8 mouse cellular contexts compared by ENCODE assay signal in genomic region chr6:48397336-48397735, GRCm38 (mm10). TPM values are rescaled to one million over a fixed set of nuclear protein-coding genes. Genes with fewer than 3 reads are reported as not detected.
A peak's percentile ranks its signal among the peaks of the same experiment; 100 is the strongest.
DNase-seq lines count a peak whose midpoint lies in the region; ATAC-seq and TF ChIP-seq lines count a peak whose summit lies in the region.

No protein-coding gene starts in this region.

- no peaks in the 10 kb centered on the region; the same call in 1 of the 2 replicates for H3K36me3 ChIP-seq in testis, adult 2 months (ENCODE audit: control insufficient read depth, insufficient read depth, low read length)
- 0 out of 2 replicates have a peak, but pooled peaks cover 3% of the 10 kb centered on the region for H3K36me3 ChIP-seq in heart, embryonic 14.5 days (ENCODE audit: control insufficient read depth, insufficient read depth, low read length)
- no peaks in the 10 kb centered on the region for H3K36me3 ChIP-seq in liver, embryonic 11.5 days (ENCODE audit: control insufficient read depth, insufficient read depth, low read length)
- H3K36me3 ChIP-seq in stomach, postnatal 0 days (ENCODE audit: control insufficient read depth, insufficient read depth, low read length): no peaks in the 10 kb centered on the region

- peak overlapping the region; percentile 77 for H3K4me2 ChIP-seq in heart, embryonic 14.5 days (ENCODE audit: low read length)
- H3K4me2 ChIP-seq in liver, embryonic 11.5 days: no peak overlapping the region
- no peak overlapping the region for H3K4me2 ChIP-seq in stomach, postnatal 0 days (replicated peaks; ENCODE audit: low read depth)

- peaks cover 7% of the 10 kb centered on the region for H3K4me1 ChIP-seq in testis, adult 2 months (ENCODE audit: control insufficient read depth, insufficient read depth, low read length)
- peaks cover 13 to 37% of the 10 kb centered on the region in 2 experiments for H3K4me1 ChIP-seq in heart, embryonic 14.5 days (ENCODE audit: control insufficient read depth in 2 of 2, insufficient read depth in 2 of 2, low read length in 2 of 2)
- peaks cover 8% of the 10 kb centered on the region for H3K4me1 ChIP-seq in liver, embryonic 11.5 days (replicated peaks; ENCODE audit: control insufficient read depth, insufficient read depth, low read length)
- peaks cover 7% of the 10 kb centered on the region; the same call in 1 of the 2 replicates for H3K4me1 ChIP-seq in stomach, postnatal 0 days (replicated peaks; ENCODE audit: control insufficient read depth, insufficient read depth)

- H3K9me3 ChIP-seq in heart, embryonic 14.5 days (ENCODE audit: control insufficient read depth, low read length): no peaks in the 10 kb centered on the region
- H3K9me3 ChIP-seq in liver, embryonic 11.5 days (ENCODE audit: control insufficient read depth, low read length): no peaks in the 10 kb centered on the region
- no peaks in the 10 kb centered on the region for H3K9me3 ChIP-seq in stomach, postnatal 0 days (ENCODE audit: control insufficient read depth, low read length)

- no peak for TF ChIP-seq EP300 in stomach, postnatal 0 days (optimal IDR thresholded peaks at IDR 0.05)

- WGBS in heart, embryonic 14.5 days: 20% methylated on average over 4 of the region's 4 CpGs
- 57% methylated on average over 4 of the region's 4 CpGs for WGBS in liver, embryonic 11.5 days
- WGBS in stomach, postnatal 0 days: 65% methylated on average over 4 of the region's 4 CpGs

- no peaks in the 10 kb centered on the region for H3K27me3 ChIP-seq in testis, adult 2 months (ENCODE audit: control insufficient read depth, insufficient read depth, low read length)
- H3K27me3 ChIP-seq in heart, embryonic 14.5 days (ENCODE audit: control insufficient read depth, insufficient read depth, low read length): no peaks in the 10 kb centered on the region
- H3K27me3 ChIP-seq in liver, embryonic 11.5 days (replicated peaks; ENCODE audit: control insufficient read depth, insufficient read depth, low read length): no peaks in the 10 kb centered on the region
- H3K27me3 ChIP-seq in stomach, postnatal 0 days (ENCODE audit: control insufficient read depth, insufficient read depth, low read length): no peaks in the 10 kb centered on the region

- no peak for TF ChIP-seq POLR2A in testis, adult 2 months (IDR thresholded peaks at IDR 0.05; ENCODE audit: control insufficient read depth, low read depth, low read length)

- peak overlapping the region; percentile 34; the same call in 1 of the 2 replicates for H3K27ac ChIP-seq in testis, adult 2 months (ENCODE audit: control insufficient read depth, insufficient read depth, low read depth, low read length)
- peak overlapping the region; percentile 84 to 85 for H3K27ac ChIP-seq in heart, embryonic 14.5 days (replicated peaks in 1 of 2; ENCODE audit: control insufficient read depth in 1 of 2, insufficient read depth in 1 of 2, low read depth in 2 of 2, low read length in 2 of 2)
- no peak overlapping the region for H3K27ac ChIP-seq in liver, embryonic 11.5 days (ENCODE audit: low read depth, low read length)
- H3K27ac ChIP-seq in stomach, postnatal 0 days (replicated peaks): no peak overlapping the region

- H3K9ac ChIP-seq in heart, embryonic 14.5 days (ENCODE audit: low read length): peak overlapping the region; percentile 88; the same call in 1 of the 2 replicates
- H3K9ac ChIP-seq in liver, embryonic 11.5 days (ENCODE audit: low read depth, low read length): no peak overlapping the region
- no peak overlapping the region for H3K9ac ChIP-seq in stomach, postnatal 0 days (ENCODE audit: low read length)

- no peak for TF ChIP-seq CTCF in testis, adult 2 months (IDR thresholded peaks at IDR 0.05; ENCODE audit: control insufficient read depth, insufficient read depth, insufficient replicate concordance, low read depth, low read length)
- peak; percentile 55 for TF ChIP-seq CTCF in stomach, postnatal 0 days (IDR thresholded peaks at IDR 0.05; ENCODE audit: low read depth)

- DNase-seq in adrenal gland, adult 2 months: peak; percentile 70
- DNase-seq in adrenal gland, postnatal 25 days: no peak
- DNase-seq in testis, postnatal 10 days (ENCODE audit: low spot score): no peak
- DNase-seq in liver, embryonic 11.5 days (ENCODE audit: low spot score): no peak
- DNase-seq in stomach, postnatal 0 days (ENCODE audit: low spot score): peak; percentile 16

- peak overlapping the region; percentile 93 for H3K4me3 ChIP-seq in testis, adult 2 months (ENCODE audit: control insufficient read depth, low read depth, low read length)
- H3K4me3 ChIP-seq in heart, embryonic 14.5 days (ENCODE audit: control insufficient read depth in 1 of 2, insufficient read depth in 1 of 2, low read depth in 1 of 2, low read length in 2 of 2): peak overlapping the region in 1 of 2 experiments; percentile 74; a peak in 1 of 4 replicates
- no peak overlapping the region for H3K4me3 ChIP-seq in liver, embryonic 11.5 days (ENCODE audit: low read depth, low read length)
- no peak overlapping the region for H3K4me3 ChIP-seq in stomach, postnatal 0 days (ENCODE audit: low read depth, low read length)

- ATAC-seq in heart, embryonic 14.5 days (ENCODE audit: insufficient number of reproducible peaks, insufficient read depth, low FRiP score, low read depth): no peak
- ATAC-seq in liver, embryonic 11.5 days (replicated peaks; ENCODE audit: low FRiP score): 0 out of 2 replicates have a peak, but pooled peaks have one; percentile 32
- no peak for ATAC-seq in stomach, postnatal 0 days (ENCODE audit: low FRiP score, low TSS enrichment)
- ATAC-seq in monocyte, adult 5-6 weeks (replicated peaks; ENCODE audit: insufficient number of reproducible peaks, low FRiP score, low TSS enrichment, poor library complexity, severe bottlenecking): no peak

RNA-seq across cellular contexts. Expression of gene Krba1, which starts 1.9 kb away (rescaled TPM):
- 10 to 100 TPM; 30.9 to 31.3 TPM for total RNA-seq in adrenal gland, adult 2 months (2021)
- polyA plus RNA-seq in adrenal gland, adult 2 months (2012; rRNA removed): 42.5 and 55.2 TPM in 2 replicates
- total RNA-seq in adrenal gland, postnatal 25 days (2021): 45.9 and 64.1 TPM in 2 replicates
- 54.8 and 60.1 TPM in 2 replicates for polyA plus RNA-seq in testis, adult 2 months (2012; rRNA removed)
- polyA plus RNA-seq in heart, embryonic 14.5 days (2014; fragmentation: Nextera tagmentation; extraction: Ambion mirVana): 14.4 and 16.5 TPM in 2 replicates
- 7.8 and 10.1 TPM in 2 replicates for polyA plus RNA-seq in liver, embryonic 11.5 days (2014; fragmentation: Nextera tagmentation; extraction: Ambion mirVana)
- polyA plus RNA-seq in stomach, postnatal 0 days (2015; fragmentation: Nextera tagmentation; extraction: Ambion mirVana): 5.4 and 7.8 TPM in 2 replicates
- total RNA-seq in monocyte, adult 5-6 weeks (2017): 1.1 to 4.7 TPM (median 2.1 TPM) in 3 replicates

RNA-seq across cellular contexts. Expression of gene Zfp467, which starts 48.3 kb away (rescaled TPM):
- total RNA-seq in adrenal gland, adult 2 months (2021): 10 to 100 TPM; 47.3 to 53.6 TPM
- 119 and 124 TPM in 2 replicates for polyA plus RNA-seq in adrenal gland, adult 2 months (2012; rRNA removed)
- 51.0 and 72.4 TPM in 2 replicates for total RNA-seq in adrenal gland, postnatal 25 days (2021)
- polyA plus RNA-seq in testis, adult 2 months (2012; rRNA removed): 1.4 and 1.8 TPM in 2 replicates
- 24.8 and 26.2 TPM in 2 replicates for polyA plus RNA-seq in heart, embryonic 14.5 days (2014; fragmentation: Nextera tagmentation; extraction: Ambion mirVana)
- polyA plus RNA-seq in liver, embryonic 11.5 days (2014; fragmentation: Nextera tagmentation; extraction: Ambion mirVana): 5.3 and 6.9 TPM in 2 replicates
- polyA plus RNA-seq in stomach, postnatal 0 days (2015; fragmentation: Nextera tagmentation; extraction: Ambion mirVana): 24.2 and 29.5 TPM in 2 replicates
- 5.4 to 17.3 TPM (median 17.0 TPM) in 3 replicates for total RNA-seq in monocyte, adult 5-6 weeks (2017)

RNA-seq across cellular contexts. Expression of gene Sspo, which starts 50.7 kb away (rescaled TPM):
- 1 to 10 TPM; 2.7 to 3.5 TPM for total RNA-seq in adrenal gland, adult 2 months (2021)
- 8.4 and 12.3 TPM in 2 replicates for polyA plus RNA-seq in adrenal gland, adult 2 months (2012; rRNA removed)
- total RNA-seq in adrenal gland, postnatal 25 days (2021): 3.5 and 5.1 TPM in 2 replicates
- 1.6 and 2.1 TPM in 2 replicates for polyA plus RNA-seq in testis, adult 2 months (2012; rRNA removed)
- polyA plus RNA-seq in heart, embryonic 14.5 days (2014; fragmentation: Nextera tagmentation; extraction: Ambion mirVana): 0.57 and 0.58 TPM in 2 replicates
- polyA plus RNA-seq in liver, embryonic 11.5 days (2014; fragmentation: Nextera tagmentation; extraction: Ambion mirVana): 0.05 and 0.16 TPM in 2 replicates
- polyA plus RNA-seq in stomach, postnatal 0 days (2015; fragmentation: Nextera tagmentation; extraction: Ambion mirVana): 0.04 and 0.07 TPM in 2 replicates
- total RNA-seq in monocyte, adult 5-6 weeks (2017): 0.10 to 2.7 TPM (median 0.39 TPM) in 3 replicates

Comparison
In these comparisons a context has a peak if more than half of its experiments do, and no peak if none do; other contexts are left out.
1. DNase-seq: peak in adrenal gland, adult 2 months (single experiment) and stomach, postnatal 0 days (single experiment); none in adrenal gland, postnatal 25 days (single experiment), testis, postnatal 10 days (single experiment) and liver, embryonic 11.5 days (single experiment).
2. H3K27ac ChIP-seq: peak in testis, adult 2 months (single experiment) and heart, embryonic 14.5 days (2 of 2); none in liver, embryonic 11.5 days (single experiment) and stomach, postnatal 0 days (single experiment).